Mouse (Mus musculus): ENCODE measurements around the gene Slc25a45. TPM values are rescaled to one million over a fixed set of nuclear protein-coding genes. Genes with fewer than 3 reads are reported as not detected.
A peak's percentile ranks its signal among the peaks of the same experiment; 100 is the strongest.

Gene Slc25a45
- polyA plus RNA-seq, 1 experiment: 26.1 TPM

DNA sequence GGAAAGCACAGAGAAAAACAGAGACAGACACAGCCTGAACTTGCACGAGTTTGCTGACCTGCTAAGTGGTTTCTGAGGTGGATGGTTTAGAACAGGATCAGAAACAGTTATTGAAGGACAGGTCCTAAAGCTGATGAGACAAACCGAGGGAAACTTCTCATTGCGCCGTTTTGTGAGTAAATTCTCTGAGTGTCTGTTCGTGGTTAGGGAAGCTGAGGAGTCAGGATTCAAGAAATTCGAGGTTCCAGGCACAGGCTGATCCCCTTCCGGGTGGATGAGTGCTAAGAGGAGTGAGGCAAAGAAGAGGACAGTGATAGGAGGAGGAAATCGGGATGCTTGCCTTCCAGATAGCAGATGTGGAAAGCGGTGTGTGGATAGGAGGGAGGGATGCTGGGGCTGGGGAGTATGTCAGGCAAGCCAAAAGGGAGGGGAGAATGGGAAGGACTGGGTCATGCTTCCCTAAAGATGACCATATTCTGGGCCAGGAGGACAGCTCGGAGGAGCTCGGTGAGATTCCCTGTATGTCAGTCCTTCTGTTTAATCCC, 47.8 kb downstream of the Slc25a45 start:
- no peak overlapping the region; the same call in none of the 2 replicates for H3K4me3 ChIP-seq (ENCODE audit: control insufficient read depth, low read depth, low read length)
- no peak for TF ChIP-seq POLR2A (IDR thresholded peaks at IDR 0.05; ENCODE audit: control insufficient read depth, low read depth, low read length)
- TF ChIP-seq CTCF (IDR thresholded peaks at IDR 0.05; ENCODE audit: control insufficient read depth, insufficient read depth, insufficient replicate concordance, low read depth, low read length): no peak
- H3K36me3 ChIP-seq (ENCODE audit: control insufficient read depth, insufficient read depth, low read length): no peaks in the 10 kb centered on the region
- H3K27ac ChIP-seq (ENCODE audit: control insufficient read depth, insufficient read depth, low read depth, low read length): peak overlapping the region; percentile 60
- H3K4me1 ChIP-seq (ENCODE audit: control insufficient read depth, insufficient read depth, low read length): peaks cover 14% of the 10 kb centered on the region
- H3K27me3 ChIP-seq (ENCODE audit: control insufficient read depth, insufficient read depth, low read length): no peaks in the 10 kb centered on the region

DNA sequence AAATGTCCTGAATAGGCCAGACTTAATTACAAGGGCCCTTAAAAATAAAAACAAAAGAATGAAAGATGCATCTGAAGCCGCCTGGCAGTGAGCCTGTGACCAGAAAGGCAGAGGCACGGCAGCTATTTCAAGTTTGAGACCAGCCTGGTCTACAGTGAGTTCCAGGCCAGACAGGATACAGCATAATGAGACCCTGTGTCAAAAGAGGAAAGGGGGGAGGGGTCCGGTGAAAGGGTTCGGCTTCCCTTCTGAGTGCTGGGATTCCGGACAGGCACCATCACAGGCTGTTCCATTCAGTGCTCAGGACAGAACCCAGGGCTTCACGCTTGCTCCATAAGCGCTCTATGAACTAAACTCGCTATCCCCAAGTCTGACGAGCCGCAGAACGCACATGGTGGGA, 49.4 kb downstream of the Slc25a45 start:
- no peaks in the 10 kb centered on the region for H3K27me3 ChIP-seq (ENCODE audit: control insufficient read depth, insufficient read depth, low read length)
- no peak overlapping the region for H3K27ac ChIP-seq (ENCODE audit: control insufficient read depth, insufficient read depth, low read depth, low read length)
- TF ChIP-seq CTCF (IDR thresholded peaks at IDR 0.05; ENCODE audit: control insufficient read depth, insufficient read depth, insufficient replicate concordance, low read depth, low read length) (no peak), POLR2A (IDR thresholded peaks at IDR 0.05; ENCODE audit: control insufficient read depth, low read depth, low read length) (no peak)
- peaks cover 14% of the 10 kb centered on the region for H3K4me1 ChIP-seq (ENCODE audit: control insufficient read depth, insufficient read depth, low read length)
- H3K36me3 ChIP-seq (ENCODE audit: control insufficient read depth, insufficient read depth, low read length): no peaks in the 10 kb centered on the region
- no peak overlapping the region for H3K4me3 ChIP-seq (ENCODE audit: control insufficient read depth, low read depth, low read length)

DNA sequence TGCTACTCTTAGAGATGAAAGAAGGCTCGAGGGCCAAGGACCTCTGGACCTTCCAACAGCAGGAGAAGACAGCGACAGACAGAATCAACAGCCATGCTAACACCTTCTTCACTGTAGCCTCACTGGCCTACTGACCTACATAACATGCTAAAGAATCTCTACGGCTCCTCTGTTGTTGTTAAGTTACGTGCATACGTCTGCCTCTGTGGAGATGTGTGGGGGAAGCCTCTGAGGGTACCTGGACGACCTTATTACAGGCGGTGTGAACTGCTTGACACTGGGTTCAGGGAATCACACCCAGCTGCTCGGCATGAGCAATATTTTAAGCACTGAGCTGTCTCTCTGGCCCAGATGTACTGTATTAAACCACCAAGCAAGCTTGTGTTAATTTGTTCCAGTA, 49.9 kb downstream of the Slc25a45 start:
- TF ChIP-seq POLR2A (IDR thresholded peaks at IDR 0.05; ENCODE audit: control insufficient read depth, low read depth, low read length) (no peak), CTCF (IDR thresholded peaks at IDR 0.05; ENCODE audit: control insufficient read depth, insufficient read depth, insufficient replicate concordance, low read depth, low read length) (no peak)
- H3K4me3 ChIP-seq (ENCODE audit: control insufficient read depth, low read depth, low read length): no peak overlapping the region
- H3K27me3 ChIP-seq (ENCODE audit: control insufficient read depth, insufficient read depth, low read length): no peaks in the 10 kb centered on the region
- H3K4me1 ChIP-seq (ENCODE audit: control insufficient read depth, insufficient read depth, low read length): peaks cover 14% of the 10 kb centered on the region
- H3K36me3 ChIP-seq (ENCODE audit: control insufficient read depth, insufficient read depth, low read length): no peaks in the 10 kb centered on the region
- no peak overlapping the region for H3K27ac ChIP-seq (ENCODE audit: control insufficient read depth, insufficient read depth, low read depth, low read length)

DNA sequence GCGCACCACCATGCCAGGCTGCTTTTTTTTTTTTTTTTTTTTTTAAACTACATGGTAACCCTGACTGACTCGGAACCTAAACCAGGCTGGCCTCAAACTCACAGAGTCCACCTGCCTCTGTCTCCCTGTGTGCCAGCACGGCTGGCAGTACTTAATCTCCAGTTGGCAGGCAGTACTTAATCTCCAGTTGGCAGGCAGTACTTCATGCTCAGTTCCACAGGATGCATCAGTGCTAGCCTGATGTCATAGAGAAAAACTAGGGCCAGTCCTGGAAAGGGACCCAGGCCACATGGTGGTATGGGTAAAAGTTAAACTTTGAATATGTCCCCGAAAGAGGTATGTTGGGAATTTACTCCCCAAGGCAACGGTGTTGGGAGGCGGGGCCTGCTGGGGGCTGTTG, 50.5 kb downstream of the Slc25a45 start:
- no peak overlapping the region for H3K27ac ChIP-seq (ENCODE audit: control insufficient read depth, insufficient read depth, low read depth, low read length)
- H3K36me3 ChIP-seq (ENCODE audit: control insufficient read depth, insufficient read depth, low read length): no peaks in the 10 kb centered on the region
- H3K4me1 ChIP-seq (ENCODE audit: control insufficient read depth, insufficient read depth, low read length): peaks cover 14% of the 10 kb centered on the region
- no peak overlapping the region for H3K4me3 ChIP-seq (ENCODE audit: control insufficient read depth, low read depth, low read length)
- TF ChIP-seq CTCF (IDR thresholded peaks at IDR 0.05; ENCODE audit: control insufficient read depth, insufficient read depth, insufficient replicate concordance, low read depth, low read length): no peak
- no peak for TF ChIP-seq POLR2A (IDR thresholded peaks at IDR 0.05; ENCODE audit: control insufficient read depth, low read depth, low read length)
- H3K27me3 ChIP-seq (ENCODE audit: control insufficient read depth, insufficient read depth, low read length): no peaks in the 10 kb centered on the region

DNA sequence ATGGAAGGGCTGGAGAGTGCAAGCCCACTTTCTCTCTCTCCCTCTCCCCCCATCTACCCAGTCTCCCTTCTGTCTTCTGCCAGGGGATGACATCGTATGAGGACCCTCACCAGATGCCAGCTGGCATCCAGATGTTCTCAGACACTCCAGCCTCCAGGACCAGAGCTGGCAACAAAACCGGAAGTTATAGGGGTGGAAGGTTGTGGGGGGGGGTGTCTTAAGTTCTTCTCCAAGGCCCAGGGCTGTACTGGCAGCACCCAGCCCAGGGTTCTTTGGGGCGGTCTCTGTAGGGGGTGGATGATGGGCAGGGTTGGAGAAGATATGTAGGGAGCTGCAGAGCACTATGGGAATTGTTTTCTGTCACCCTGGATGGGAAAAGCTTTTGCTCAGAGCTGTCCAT, 50.9 kb downstream of the Slc25a45 start:
- H3K4me1 ChIP-seq (ENCODE audit: control insufficient read depth, insufficient read depth, low read length): peaks cover 14% of the 10 kb centered on the region
- TF ChIP-seq POLR2A (IDR thresholded peaks at IDR 0.05; ENCODE audit: control insufficient read depth, low read depth, low read length) (no peak), CTCF (IDR thresholded peaks at IDR 0.05; ENCODE audit: control insufficient read depth, insufficient read depth, insufficient replicate concordance, low read depth, low read length) (no peak)
- H3K27me3 ChIP-seq (ENCODE audit: control insufficient read depth, insufficient read depth, low read length): no peaks in the 10 kb centered on the region
- no peaks in the 10 kb centered on the region for H3K36me3 ChIP-seq (ENCODE audit: control insufficient read depth, insufficient read depth, low read length)
- no peak overlapping the region for H3K27ac ChIP-seq (ENCODE audit: control insufficient read depth, insufficient read depth, low read depth, low read length)
- no peak overlapping the region for H3K4me3 ChIP-seq (ENCODE audit: control insufficient read depth, low read depth, low read length)

DNA sequence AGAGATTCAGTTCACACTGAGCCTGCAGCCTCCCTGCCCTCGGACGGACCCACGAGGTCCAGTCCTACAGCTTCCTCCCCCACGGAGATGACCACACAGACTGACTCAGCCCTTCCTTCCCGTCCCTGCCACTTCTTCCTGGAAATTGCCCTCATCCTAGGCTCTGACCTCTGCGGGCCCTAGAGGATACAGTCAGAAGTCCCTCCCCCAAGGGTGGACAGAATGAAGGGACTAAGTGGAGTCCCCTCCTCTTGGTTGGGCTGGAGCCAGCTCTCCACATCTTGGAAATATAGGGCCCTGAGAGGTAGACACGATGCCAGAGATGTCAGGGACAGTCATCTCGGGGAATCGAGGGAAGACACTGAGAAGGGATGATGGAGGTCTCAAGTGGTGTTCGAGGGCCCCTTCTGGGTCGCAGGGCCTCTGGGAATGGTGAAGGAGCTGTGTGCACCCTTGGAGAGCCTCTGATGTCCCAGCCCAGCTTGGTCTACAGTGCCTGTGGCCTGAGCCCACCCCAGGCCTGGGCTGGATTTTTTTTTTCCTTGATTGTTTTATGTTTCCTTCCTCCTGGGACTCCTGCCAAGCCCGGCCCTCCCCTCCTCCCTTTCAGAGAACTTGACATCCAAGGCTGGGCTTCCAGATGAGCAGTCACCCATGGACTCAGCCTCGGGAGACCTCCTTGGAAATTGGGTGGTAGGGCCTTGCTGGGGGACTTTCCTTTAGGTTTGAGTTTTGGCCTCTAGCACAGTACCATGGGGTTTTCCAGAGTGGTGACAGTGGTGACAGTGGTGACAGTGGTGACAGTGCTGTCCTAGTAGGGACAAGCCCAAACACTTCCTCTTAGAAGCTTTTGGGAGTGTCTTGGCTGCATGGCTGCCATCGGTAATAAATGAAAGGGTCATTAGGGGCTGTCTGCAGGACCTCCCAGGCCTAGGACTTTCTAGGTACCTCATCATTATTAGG, 52.3 kb downstream of the Slc25a45 start:
- Histone ChIP-seq H3K4me3 (ENCODE audit: control insufficient read depth, low read depth, low read length) (no peak overlapping the region), H3K4me1 (ENCODE audit: control insufficient read depth, insufficient read depth, low read length) (peaks cover 6% of the 10 kb centered on the region), H3K27ac (ENCODE audit: control insufficient read depth, insufficient read depth, low read depth, low read length) (no peak overlapping the region), H3K36me3 (ENCODE audit: control insufficient read depth, insufficient read depth, low read length) (no peaks in the 10 kb centered on the region), H3K27me3 (ENCODE audit: control insufficient read depth, insufficient read depth, low read length) (no peaks in the 10 kb centered on the region)
- no peak for TF ChIP-seq CTCF (IDR thresholded peaks at IDR 0.05; ENCODE audit: control insufficient read depth, insufficient read depth, insufficient replicate concordance, low read depth, low read length)
- no peak for TF ChIP-seq POLR2A (IDR thresholded peaks at IDR 0.05; ENCODE audit: control insufficient read depth, low read depth, low read length)

DNA sequence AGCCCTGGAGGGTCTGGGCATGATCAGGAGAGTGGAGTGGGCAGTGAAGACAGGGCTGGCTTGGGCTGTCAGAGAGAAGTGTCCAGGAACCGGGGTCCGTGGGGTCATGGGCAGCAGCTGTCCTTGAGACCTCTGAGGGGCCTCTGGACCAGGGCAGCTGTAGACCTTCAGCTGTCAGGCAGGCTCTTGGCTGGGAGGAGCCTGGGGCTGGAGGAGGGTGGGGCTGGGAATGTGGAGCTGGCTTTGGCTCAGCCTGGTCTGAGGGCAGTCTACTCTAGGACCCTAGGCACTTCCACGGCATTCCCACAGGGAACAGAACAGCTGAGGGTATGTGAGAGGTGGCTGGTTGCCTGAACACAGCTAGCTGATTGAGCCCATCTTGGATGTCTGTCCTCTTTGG, 57.7 kb downstream of the Slc25a45 start:
- no peaks in the 10 kb centered on the region for H3K36me3 ChIP-seq (ENCODE audit: control insufficient read depth, insufficient read depth, low read length)
- peaks cover 14% of the 10 kb centered on the region for H3K4me1 ChIP-seq (ENCODE audit: control insufficient read depth, insufficient read depth, low read length)
- no peak for TF ChIP-seq POLR2A (IDR thresholded peaks at IDR 0.05; ENCODE audit: control insufficient read depth, low read depth, low read length)
- no peak for TF ChIP-seq CTCF (IDR thresholded peaks at IDR 0.05; ENCODE audit: control insufficient read depth, insufficient read depth, insufficient replicate concordance, low read depth, low read length)
- H3K27me3 ChIP-seq (ENCODE audit: control insufficient read depth, insufficient read depth, low read length): no peaks in the 10 kb centered on the region
- H3K4me3 ChIP-seq (ENCODE audit: control insufficient read depth, low read depth, low read length): no peak overlapping the region
- peak overlapping the region; percentile 33; the same call in 1 of the 2 replicates for H3K27ac ChIP-seq (ENCODE audit: control insufficient read depth, insufficient read depth, low read depth, low read length)

Other genes with a start within 250 kb of the Slc25a45 start
- gene Rela, start 240.3 kb upstream of the Slc25a45 start, polyA plus RNA-seq (2012; rRNA removed): 42.5 and 44.5 TPM in 2 replicates
- 5.5 and 9.4 TPM in 2 replicates for gene Sipa1, start 214.1 kb upstream of the Slc25a45 start, polyA plus RNA-seq (2012; rRNA removed)
- 24.6 and 31.8 TPM in 2 replicates for gene Map3k11, start 189.1 kb upstream of the Slc25a45 start, polyA plus RNA-seq (2012; rRNA removed)
- 63.4 and 67.4 TPM in 2 replicates for gene Pcnx3, start 188.9 kb upstream of the Slc25a45 start, polyA plus RNA-seq (2012; rRNA removed)
- gene Kcnk7, start 173.4 kb upstream of the Slc25a45 start, polyA plus RNA-seq (2012; rRNA removed): 10.2 and 10.8 TPM in 2 replicates
- 105 and 122 TPM in 2 replicates for gene Ehbp1l1, start 151.5 kb upstream of the Slc25a45 start, polyA plus RNA-seq (2012; rRNA removed)
- 256 and 286 TPM in 2 replicates for gene Fam89b, start 148.2 kb upstream of the Slc25a45 start, polyA plus RNA-seq (2012; rRNA removed)
- 7.6 and 8.1 TPM in 2 replicates for gene Ltbp3, start 136.9 kb upstream of the Slc25a45 start, polyA plus RNA-seq (2012; rRNA removed)
- 43.1 and 46.7 TPM in 2 replicates for gene Scyl1, start 106.4 kb upstream of the Slc25a45 start, polyA plus RNA-seq (2012; rRNA removed)
- gene Frmd8, start 2.5 kb upstream of the Slc25a45 start, polyA plus RNA-seq (2012; rRNA removed): 25.3 and 28.1 TPM in 2 replicates
- gene Tigd3, start 16.3 kb downstream of the Slc25a45 start, polyA plus RNA-seq (2012; rRNA removed): 0.84 and 0.94 TPM in 2 replicates
- 63.6 and 69.2 TPM in 2 replicates for gene Dpf2, start 35.2 kb downstream of the Slc25a45 start, polyA plus RNA-seq (2012; rRNA removed)
- gene Cdc42ep2, start 47.0 kb downstream of the Slc25a45 start, polyA plus RNA-seq (2012; rRNA removed): 0.89 and 0.90 TPM in 2 replicates
- gene Pola2, start 86.4 kb downstream of the Slc25a45 start, polyA plus RNA-seq (2012; rRNA removed): 31.4 and 32.0 TPM in 2 replicates
- gene Slc22a20, start 108.3 kb downstream of the Slc25a45 start, polyA plus RNA-seq (2012; rRNA removed): 0.06 TPM in 1 of 2 replicates, not detected in the other
- 2.5 and 3.4 TPM in 2 replicates for gene Capn1, start 138.1 kb downstream of the Slc25a45 start, polyA plus RNA-seq (2012; rRNA removed)
- 30.5 and 33.3 TPM in 2 replicates for gene Syvn1, start 168.8 kb downstream of the Slc25a45 start, polyA plus RNA-seq (2012; rRNA removed)
- gene Mrpl49, start 180.0 kb downstream of the Slc25a45 start, polyA plus RNA-seq (2012; rRNA removed): 9.5 and 9.8 TPM in 2 replicates
- 605 and 748 TPM in 2 replicates for gene Fau, start 180.0 kb downstream of the Slc25a45 start, polyA plus RNA-seq (2012; rRNA removed)
- gene Znhit2, start 183.4 kb downstream of the Slc25a45 start, polyA plus RNA-seq (2012; rRNA removed): 742 and 891 TPM in 2 replicates
- gene Tm7sf2, start 190.6 kb downstream of the Slc25a45 start, polyA plus RNA-seq (2012; rRNA removed): 26.0 and 26.5 TPM in 2 replicates
- 48.4 and 52.1 TPM in 2 replicates for gene Vps51, start 199.4 kb downstream of the Slc25a45 start, polyA plus RNA-seq (2012; rRNA removed)
- 190 and 219 TPM in 2 replicates for gene Tmem262, start 202.2 kb downstream of the Slc25a45 start, polyA plus RNA-seq (2012; rRNA removed)
- 3.5 and 5.6 TPM in 2 replicates for gene Gm28374, start 204.4 kb downstream of the Slc25a45 start, polyA plus RNA-seq (2012; rRNA removed)
- gene Zfpl1, start 207.1 kb downstream of the Slc25a45 start, polyA plus RNA-seq (2012; rRNA removed): 61.1 and 70.2 TPM in 2 replicates
- gene Cdca5, start 207.2 kb downstream of the Slc25a45 start, polyA plus RNA-seq (2012; rRNA removed): 20.9 and 22.0 TPM in 2 replicates
- gene AC131692.1, start 216.6 kb downstream of the Slc25a45 start, polyA plus RNA-seq (2012; rRNA removed): 78.6 and 90.7 TPM in 2 replicates
- 4.0 TPM in 2 replicates for gene Naaladl1, start 228.0 kb downstream of the Slc25a45 start, polyA plus RNA-seq (2012; rRNA removed)
- gene Sac3d1, start 240.8 kb downstream of the Slc25a45 start, polyA plus RNA-seq (2012; rRNA removed): 22.3 and 26.8 TPM in 2 replicates